Mouse (Mus musculus) heart, embryonic 12.5 days (tissue): ENCODE data around the gene Lce1k. TPM values are rescaled to one million over a fixed set of nuclear protein-coding genes. Genes with fewer than 3 reads are reported as not detected.
"Not testable (repeated sequence)": the region's sequence is repeated elsewhere in the genome, so short reads cannot be mapped to it uniquely, and the experiment has no call there.

ENCODE experiments used
- ATAC-seq: fragments of 200-750 bp; cut with Nextera tagmentation; 2 replicates; pipeline ENCODE4 v1.8.0; 2017; ENCODE audit warnings: moderate TSS enrichment, moderate library complexity; ENCODE audit not compliant: insufficient number of reproducible peaks, low FRiP score
- H3K27ac ChIP-seq: fragments of 300-500 bp; sonication (generic); 2 replicates; pipeline ENCODE4 v1.5.1; 2016; ENCODE audit warnings: mild to moderate bottlenecking, moderate library complexity; ENCODE audit not compliant: poor library complexity, severe bottlenecking
- H3K27me3 ChIP-seq: fragments of 300-500 bp; sonication (generic); replicated peaks from 2 replicates; pipeline ENCODE4 v1.6.1; 2016; ENCODE audit warnings: mild to moderate bottlenecking, moderate library complexity
- H3K36me3 ChIP-seq: fragments of 300-500 bp; sonication (generic); 2 replicates; pipeline ENCODE4 v1.6.1; 2016; ENCODE audit warnings: mild to moderate bottlenecking, moderate library complexity
- H3K4me1 ChIP-seq: fragments of 300-500 bp; sonication (generic); replicated peaks from 2 replicates; pipeline ENCODE4 v1.6.1; 2016; ENCODE audit warnings: mild to moderate bottlenecking
- H3K4me2 ChIP-seq: fragments of 300-500 bp; sonication (generic); 2 replicates; pipeline ENCODE4 v1.6.1; 2016; ENCODE audit warnings: mild to moderate bottlenecking, moderate library complexity
- H3K4me3 ChIP-seq: fragments of 300-500 bp; sonication (generic); 2 replicates; pipeline ENCODE4 v1.5.1; 2016; ENCODE audit warnings: mild to moderate bottlenecking
- H3K9ac ChIP-seq: fragments of 300-500 bp; sonication (generic); 2 replicates; pipeline ENCODE4 v1.6.1; 2016; ENCODE audit warnings: mild to moderate bottlenecking, moderate library complexity
- H3K9me3 ChIP-seq: fragments of 300-500 bp; sonication (generic); replicated peaks from 2 replicates; pipeline ENCODE4 v1.6.1; 2016; ENCODE audit warnings: mild to moderate bottlenecking, moderate library complexity
- WGBS: fragments of 180-500 bp; shearing (Covaris S2); methylation state at CpG from one replicate; pipeline ENCODE4 v1.1.7; 2016; 5-methylcytosine and 5-hydroxymethylcytosine counted together
- polyA plus RNA-seq: library from polyadenylated mRNA; unstranded; fragments of >200 nt; fragmentation: Nextera tagmentation; extraction: Ambion mirVana; gene quantifications from 2 replicates; pipeline ENCODE4 v1.2.1, GENCODE M21; 2016

Lce1k gene
- polyA plus RNA-seq, result not detected in 2 replicates

GRCm38 (mm10) chr3:92807791-92808190 lies at the start of gene Lce1k:
TSS of gene Lce1k (minus strand) at chr3:92807891.
- H3K27ac ChIP-seq, result no peak within 1 kb of the TSS
- no peak within 1 kb of the TSS for H3K4me2 ChIP-seq
- no peaks in the 10 kb centered on the region for H3K9me3 ChIP-seq
- no peaks in the 10 kb centered on the region for H3K36me3 ChIP-seq
- H3K4me3 ChIP-seq, result no peak within 1 kb of the TSS
- ATAC-seq, result no peak
- H3K27me3 ChIP-seq, result no peaks in the 10 kb centered on the region
- H3K9ac ChIP-seq, result no peak within 1 kb of the TSS
- no peaks in the 10 kb centered on the region for H3K4me1 ChIP-seq

GRCm38 (mm10) chr3:92851186-92851585 lies 43.5 kb upstream of the Lce1k start, which contains the start of gene Lce1l:
TSS of gene Lce1l (minus strand) at chr3:92851286.
- WGBS, result 76% methylated on average over 3 of the region's 3 CpGs
- no peaks in the 10 kb centered on the region for H3K27me3 ChIP-seq
- no peak for ATAC-seq
- no peak within 1 kb of the TSS for H3K27ac ChIP-seq
- H3K9me3 ChIP-seq, result no peaks in the 10 kb centered on the region; the same call in 1 of the 2 replicates
- H3K36me3 ChIP-seq, result no peaks in the 10 kb centered on the region
- no peak within 1 kb of the TSS for H3K9ac ChIP-seq
- H3K4me1 ChIP-seq, result no peaks in the 10 kb centered on the region
- H3K4me2 ChIP-seq, result no peak within 1 kb of the TSS
- H3K4me3 ChIP-seq, result no peak within 1 kb of the TSS

GRCm38 (mm10) chr3:92827108-92827507 lies 19.4 kb upstream of the Lce1k start, which contains the start of gene Kprp:
TSS of gene Kprp (minus strand) at chr3:92827247.
- H3K27ac ChIP-seq, result no peak within 1 kb of the TSS
- H3K27me3 ChIP-seq, result no peaks in the 10 kb centered on the region
- no peak within 1 kb of the TSS for H3K4me2 ChIP-seq
- H3K9me3 ChIP-seq, result 0 out of 2 replicates have a peak, but pooled peaks cover 4% of the 10 kb centered on the region
- H3K4me1 ChIP-seq, result no peaks in the 10 kb centered on the region
- WGBS, result 27% methylated on average over 1 of the region's 1 CpGs
- H3K4me3 ChIP-seq, result no peak within 1 kb of the TSS
- no peaks in the 10 kb centered on the region for H3K36me3 ChIP-seq
- no peak for ATAC-seq
- no peak within 1 kb of the TSS for H3K9ac ChIP-seq

GRCm38 (mm10) chr3:92825808-92826207 lies 18.1 kb upstream of the Lce1k start:
- no peak overlapping the region for H3K4me3 ChIP-seq
- H3K9ac ChIP-seq, result no peak overlapping the region
- no peaks in the 10 kb centered on the region for H3K36me3 ChIP-seq
- no peak overlapping the region for H3K4me2 ChIP-seq
- 0 out of 2 replicates have a peak, but pooled peaks cover 4% of the 10 kb centered on the region for H3K9me3 ChIP-seq
- H3K27me3 ChIP-seq, result no peaks in the 10 kb centered on the region
- no peak overlapping the region for H3K27ac ChIP-seq
- no peaks in the 10 kb centered on the region for H3K4me1 ChIP-seq
- ATAC-seq, result no peak
- 24% methylated on average over 1 of the region's 1 CpGs for WGBS

GRCm38 (mm10) chr3:92816036-92816435 lies 8.3 kb upstream of the Lce1k start:
- not testable (repeated sequence) for H3K4me2 ChIP-seq, ATAC-seq, H3K9me3 ChIP-seq, H3K36me3 ChIP-seq, H3K27me3 ChIP-seq, H3K9ac ChIP-seq, H3K27ac ChIP-seq, H3K4me1 ChIP-seq, H3K4me3 ChIP-seq
- 83% methylated on average over 2 of the region's 2 CpGs for WGBS

- Histone ChIP-seq H3K27me3 (no peaks in the 10 kb centered on the region), H3K9ac (no peak overlapping the region), H3K36me3 (no peaks in the 10 kb centered on the region), H3K4me3 (no peak overlapping the region), H3K9me3 (no peaks in the 10 kb centered on the region), H3K4me1 (no peaks in the 10 kb centered on the region), H3K27ac (no peak overlapping the region), H3K4me2 (no peak overlapping the region)
- 76% methylated on average over 3 of the region's 3 CpGs for WGBS
- no peak for ATAC-seq
Measured at GRCm38 (mm10) chr3:92815581-92815980, 7.9 kb upstream of the Lce1k start.

GRCm38 (mm10) chr3:92790414-92790813 lies 17.3 kb downstream of the Lce1k start, which contains the start of gene Lce1j:
TSS of gene Lce1j (minus strand) at chr3:92790514.
- H3K4me3 ChIP-seq, result no peak within 1 kb of the TSS
- H3K27ac ChIP-seq, result no peak within 1 kb of the TSS
- no peaks in the 10 kb centered on the region for H3K9me3 ChIP-seq
- H3K9ac ChIP-seq, result no peak within 1 kb of the TSS
- no peaks in the 10 kb centered on the region for H3K36me3 ChIP-seq
- H3K27me3 ChIP-seq, result no peaks in the 10 kb centered on the region
- 79% methylated on average over 1 of the region's 1 CpGs for WGBS
- H3K4me1 ChIP-seq, result no peaks in the 10 kb centered on the region
- no peak within 1 kb of the TSS for H3K4me2 ChIP-seq
- no peak for ATAC-seq

GRCm38 (mm10) chr3:92778799-92779198 lies 28.9 kb downstream of the Lce1k start, which contains the start of gene Lce1i:
TSS of gene Lce1i (minus strand) at chr3:92778899.
- Histone ChIP-seq H3K4me3 (no peak within 1 kb of the TSS), H3K4me1 (no peaks in the 10 kb centered on the region), H3K27ac (no peak within 1 kb of the TSS), H3K4me2 (no peak within 1 kb of the TSS), H3K9me3 (no peaks in the 10 kb centered on the region), H3K36me3 (no peaks in the 10 kb centered on the region), H3K27me3 (no peaks in the 10 kb centered on the region), H3K9ac (no peak within 1 kb of the TSS)
- ATAC-seq, result no peak
- WGBS, result 67% methylated on average over 1 of the region's 1 CpGs

GRCm38 (mm10) chr3:92771573-92771972 lies 36.1 kb downstream of the Lce1k start:
- WGBS, result 16% methylated on average over 3 of the region's 3 CpGs

GRCm38 (mm10) chr3:92764965-92765364 lies 42.7 kb downstream of the Lce1k start, which contains the start of gene Lce1h:
TSS of gene Lce1h (minus strand) at chr3:92765065.
- H3K27me3 ChIP-seq, result no peaks in the 10 kb centered on the region
- H3K9ac ChIP-seq, result no peak within 1 kb of the TSS
- no peak within 1 kb of the TSS for H3K4me2 ChIP-seq
- no peak within 1 kb of the TSS for H3K27ac ChIP-seq
- no peak within 1 kb of the TSS for H3K4me3 ChIP-seq
- H3K4me1 ChIP-seq, result no peaks in the 10 kb centered on the region
- no peaks in the 10 kb centered on the region for H3K36me3 ChIP-seq
- no peak for ATAC-seq
- H3K9me3 ChIP-seq, result no peaks in the 10 kb centered on the region
- 88% methylated on average over 1 of the region's 1 CpGs for WGBS

More at GRCm38 (mm10) chr3:92771573-92771972, 36.1 kb downstream of the Lce1k start:
- Histone ChIP-seq H3K27me3 (no peaks in the 10 kb centered on the region), H3K4me1 (no peaks in the 10 kb centered on the region), H3K27ac (no peak overlapping the region), H3K4me2 (no peak overlapping the region), H3K36me3 (no peaks in the 10 kb centered on the region), H3K4me3 (no peak overlapping the region), H3K9me3 (no peaks in the 10 kb centered on the region), H3K9ac (no peak overlapping the region)
- no peak for ATAC-seq
